Mouse (Mus musculus) brown adipose tissue, adult 24 weeks (tissue): Measurements from ENCODE around the gene Pga5. TPM values are rescaled to one million over a fixed set of nuclear protein-coding genes. Genes with fewer than 3 reads are reported as not detected.

Source experiments
- H3K27ac ChIP-seq: fragments of 200-500 bp; replicated peaks from 2 replicates; pipeline ENCODE4 v1.5.1; 2012; ENCODE audit warnings: low read depth, mild to moderate bottlenecking, low read length
- H3K4me1 ChIP-seq: fragments of 200-500 bp; 2 replicates; pipeline ENCODE4 v1.6.1; 2012; ENCODE audit warnings: low read length, mixed read lengths; ENCODE audit not compliant: control insufficient read depth, insufficient read depth, insufficient read length
- H3K4me3 ChIP-seq: fragments of 200-500 bp; 2 replicates; pipeline ENCODE4 v1.5.1; 2012; ENCODE audit warnings: low read depth, mild to moderate bottlenecking, low read length, moderate library complexity; ENCODE audit not compliant: insufficient read depth
- polyA plus RNA-seq: library from polyadenylated mRNA; stranded (reverse); fragments of >200 nt; gene quantifications from 2 replicates; pipeline ENCODE4 v1.2.4, GENCODE M21; 2012; ENCODE audit not compliant: missing spikeins, insufficient read depth, insufficient read length

The Pga5 gene
- polyA plus RNA-seq, 1 experiment = not detected

DNA sequence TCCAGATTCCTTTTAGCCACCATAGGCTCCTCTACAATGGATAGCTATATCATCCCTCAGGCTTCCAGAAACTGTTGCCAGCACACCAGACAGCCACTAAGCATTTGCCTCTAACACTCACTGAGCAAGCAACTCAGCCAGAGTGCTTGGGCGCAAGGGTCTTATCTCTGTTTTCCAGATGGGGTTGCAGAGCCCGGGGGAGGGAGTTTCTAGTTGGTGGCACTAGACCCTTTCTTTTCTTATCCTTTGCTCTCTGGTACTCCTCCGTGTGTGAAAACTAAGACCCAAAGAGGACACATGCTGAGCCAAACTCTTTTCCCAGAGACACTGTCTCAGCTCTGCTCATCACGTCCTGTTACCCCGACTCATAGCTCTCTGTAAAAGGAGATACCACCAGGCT is 16.5 kb downstream of the Pga5 start:
- Histone ChIP-seq H3K27ac (no peak overlapping the region), H3K4me1 (no peaks in the 10 kb centered on the region), H3K4me3 (no peak overlapping the region)

DNA sequence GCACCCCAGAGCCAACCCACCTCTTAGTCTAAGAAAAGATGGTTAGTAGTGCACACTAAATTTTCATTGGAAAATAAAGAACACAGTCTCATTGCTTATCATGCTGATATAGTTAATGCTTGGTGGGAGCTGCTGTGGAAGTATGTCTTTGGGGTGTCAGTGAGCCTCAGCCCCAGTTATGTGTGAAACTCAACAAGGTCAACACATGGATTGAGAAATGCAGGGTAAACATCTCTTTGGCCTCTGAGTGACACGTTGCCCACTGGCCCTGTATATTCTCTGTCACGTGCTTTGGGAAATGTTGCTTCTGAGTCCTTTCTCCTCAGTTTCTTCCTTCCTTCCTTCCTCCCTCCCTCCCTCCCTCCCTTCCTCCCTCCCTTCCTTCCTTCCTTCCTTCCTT is 19.5 kb downstream of the Pga5 start:
- Histone ChIP-seq H3K4me1 (no peaks in the 10 kb centered on the region), H3K27ac (no peak overlapping the region), H3K4me3 (no peak overlapping the region)

DNA sequence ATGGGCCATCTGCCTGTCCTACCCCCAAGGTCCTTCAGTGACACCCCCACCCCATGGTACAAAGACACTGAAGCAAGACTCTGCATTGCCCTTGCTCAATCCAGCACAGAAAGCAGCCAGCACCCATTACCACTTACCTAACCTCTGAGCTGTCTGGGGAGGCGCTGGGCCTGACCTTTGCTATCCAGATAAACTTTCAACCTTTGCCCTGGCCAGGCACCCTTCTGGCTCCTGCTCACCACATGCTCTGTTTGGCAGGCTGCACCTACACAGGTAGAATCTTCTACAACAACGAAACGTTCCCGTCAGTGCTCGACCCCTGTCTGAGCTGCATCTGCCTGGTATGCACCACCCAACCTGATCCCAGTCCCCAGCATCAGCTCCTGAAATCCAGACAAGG is 20.1 kb downstream of the Pga5 start:
- H3K27ac ChIP-seq = no peak overlapping the region
- H3K4me3 ChIP-seq = no peak overlapping the region
- no peaks in the 10 kb centered on the region for H3K4me1 ChIP-seq

DNA sequence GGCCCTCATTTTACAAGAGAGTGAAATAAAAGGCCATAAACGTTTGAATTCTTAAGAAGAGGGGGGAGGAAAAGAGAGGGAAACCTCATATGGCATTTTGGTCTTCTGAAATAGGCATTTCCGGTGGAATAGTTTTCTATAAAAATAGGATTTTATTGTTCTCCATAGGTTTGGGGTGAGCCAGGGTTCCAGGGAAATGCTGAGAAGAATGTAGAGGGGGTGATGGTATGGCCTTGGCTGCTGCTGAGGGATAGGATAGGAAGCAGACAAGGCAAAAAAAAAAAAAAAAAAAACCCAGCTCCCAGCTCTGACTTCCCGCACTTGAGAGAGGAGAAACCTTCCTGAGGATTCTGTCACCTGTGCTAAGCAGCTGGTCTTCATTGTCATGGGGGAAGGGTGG is 21.8 kb downstream of the Pga5 start:
- H3K27ac ChIP-seq = no peak overlapping the region
- no peak overlapping the region for H3K4me3 ChIP-seq
- no peaks in the 10 kb centered on the region for H3K4me1 ChIP-seq

DNA sequence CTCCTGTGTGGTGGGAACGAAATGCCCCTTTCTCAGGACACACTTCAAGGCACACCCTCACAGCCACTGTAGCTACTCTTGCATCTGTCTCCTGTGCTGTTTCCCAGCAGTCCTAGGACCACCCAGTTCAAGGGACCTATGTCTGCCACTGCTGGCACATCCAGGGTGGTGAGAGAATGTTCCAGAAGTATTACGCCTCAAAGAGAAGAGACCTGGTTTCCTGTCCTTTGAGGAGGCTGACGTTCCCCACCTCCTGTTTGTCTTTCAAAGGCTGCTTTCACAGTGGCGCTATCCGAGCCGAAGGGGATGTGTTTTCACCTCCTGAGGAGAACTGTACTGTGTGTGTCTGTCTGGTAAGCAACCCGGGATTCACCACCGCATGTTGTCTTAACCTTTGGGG is 29.7 kb downstream of the Pga5 start:
- no peaks in the 10 kb centered on the region for H3K4me1 ChIP-seq
- H3K4me3 ChIP-seq = no peak overlapping the region
- H3K27ac ChIP-seq = no peak overlapping the region

DNA sequence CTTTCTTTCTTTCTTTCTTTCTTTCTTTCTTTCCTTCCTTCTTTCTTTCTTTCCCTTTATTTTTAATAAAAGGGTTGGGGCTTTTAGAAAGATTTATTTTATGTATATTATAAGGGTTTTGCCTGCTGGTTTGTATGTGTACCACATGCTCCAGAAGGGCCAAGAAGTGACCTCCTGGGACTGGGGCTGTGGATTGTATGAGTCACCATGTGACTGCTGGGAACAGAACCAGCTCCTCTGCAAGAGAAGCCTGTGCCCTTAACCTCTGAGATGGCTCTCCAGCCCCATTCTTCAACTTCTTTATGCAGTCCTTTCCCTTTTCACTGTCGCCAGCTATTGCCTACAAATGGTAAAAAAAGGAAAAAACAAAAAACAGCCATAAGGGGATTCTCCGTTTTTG is 32.3 kb downstream of the Pga5 start:
- Histone ChIP-seq H3K27ac (no peak overlapping the region), H3K4me1 (no peaks in the 10 kb centered on the region), H3K4me3 (no peak overlapping the region)

DNA sequence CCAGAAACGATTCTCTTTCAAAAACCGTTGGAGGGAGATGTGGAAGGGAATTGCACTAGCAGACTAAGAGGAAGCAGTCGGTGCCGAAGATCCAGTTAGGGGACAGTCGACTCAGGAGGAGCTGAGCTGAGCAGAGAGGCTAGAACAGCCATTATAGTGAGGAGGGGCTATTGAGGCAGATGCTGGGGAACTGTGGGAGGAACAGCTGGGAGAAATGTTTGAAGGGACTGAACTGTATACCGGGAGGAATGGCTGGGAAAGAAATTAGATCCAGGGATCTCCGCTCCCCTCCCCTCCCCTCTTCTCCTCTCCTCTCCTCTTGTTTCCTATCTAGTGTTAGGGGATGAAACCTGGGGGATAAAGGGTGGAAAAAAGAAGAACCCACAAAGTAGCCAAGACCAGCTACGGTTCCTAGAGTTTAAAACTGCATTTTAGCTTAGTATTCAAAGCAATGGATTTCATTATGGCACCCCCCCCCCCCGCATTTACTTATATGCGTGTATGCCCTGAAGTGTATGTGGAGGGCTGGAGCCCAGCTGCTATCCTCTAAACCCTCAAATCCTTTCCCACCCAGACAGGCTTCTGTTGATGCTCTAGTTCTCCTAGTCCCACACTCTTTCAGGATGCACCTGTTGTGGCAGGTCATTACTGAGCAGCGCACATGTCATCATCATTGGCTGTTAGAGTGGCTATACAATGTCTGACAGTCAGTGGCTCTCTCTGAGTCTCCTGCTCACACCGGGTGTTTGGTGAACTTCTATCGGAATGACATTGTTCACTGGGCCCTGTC is 37.1 kb downstream of the Pga5 start:
- Histone ChIP-seq H3K4me1 (no peaks in the 10 kb centered on the region), H3K4me3 (no peak overlapping the region), H3K27ac (no peak overlapping the region)

DNA sequence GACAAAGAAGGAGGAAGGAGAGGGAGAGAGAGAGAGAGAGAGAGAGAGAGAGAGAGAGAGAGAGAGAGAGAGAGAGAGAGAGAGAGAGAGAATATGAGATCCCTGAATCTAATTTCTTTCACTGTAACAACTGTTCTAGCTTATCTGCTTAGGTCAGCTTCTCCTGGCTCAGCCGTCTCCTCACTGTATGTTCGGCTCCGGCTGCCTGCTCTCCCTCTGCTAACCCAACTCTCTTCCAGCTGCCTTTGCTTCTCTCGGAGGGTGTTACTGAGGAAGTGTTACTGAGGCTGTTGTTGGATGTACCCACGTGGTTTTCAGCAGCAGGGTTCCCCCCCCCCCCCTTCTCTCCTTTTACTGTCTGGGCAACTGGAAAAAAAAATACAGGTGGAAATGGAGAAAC is 37.8 kb downstream of the Pga5 start:
- Histone ChIP-seq H3K4me1 (no peaks in the 10 kb centered on the region), H3K27ac (no peak overlapping the region), H3K4me3 (no peak overlapping the region)

DNA sequence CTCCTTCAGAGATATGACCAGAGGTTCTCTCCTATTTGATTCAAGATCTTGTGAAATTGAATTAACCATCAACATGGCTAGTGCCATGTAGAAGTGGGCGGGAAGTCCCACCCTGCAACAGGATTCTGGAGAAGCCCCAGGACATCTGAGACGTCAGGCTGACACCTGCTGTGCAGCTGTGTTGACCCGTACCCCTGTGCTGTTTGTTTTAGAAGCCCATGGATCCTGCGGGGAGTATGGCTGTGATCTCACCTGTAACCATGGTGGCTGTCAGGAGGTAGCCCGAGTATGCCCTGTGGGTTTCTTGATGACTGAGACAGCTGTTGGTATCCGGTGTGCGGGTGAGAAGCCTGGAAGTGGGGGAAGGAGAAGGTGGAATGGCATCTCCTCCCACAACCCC is 40.0 kb downstream of the Pga5 start:
- H3K4me3 ChIP-seq = no peak overlapping the region

DNA sequence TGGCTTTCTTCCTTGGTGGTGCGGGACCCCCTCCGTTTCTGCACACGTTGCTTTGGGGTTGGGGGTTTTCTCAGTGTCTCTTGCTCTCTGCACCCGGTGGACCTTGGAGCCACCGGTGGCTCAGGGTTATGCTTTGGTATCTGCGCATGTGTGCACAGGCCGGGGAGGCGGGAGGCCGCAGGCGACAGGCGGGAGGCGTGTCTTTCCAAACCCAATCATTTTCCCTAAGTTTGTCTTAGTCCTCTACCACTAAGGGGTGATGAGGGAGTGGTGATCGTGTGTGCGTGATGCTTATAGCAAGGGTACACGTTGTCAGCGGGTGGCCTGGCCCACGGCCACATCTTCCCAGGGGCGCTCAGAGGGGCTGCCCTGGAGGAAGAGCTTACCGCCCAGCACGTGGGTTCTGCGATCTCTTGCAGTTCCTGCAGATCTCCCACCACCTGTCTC is 43.0 kb downstream of the Pga5 start:
- Histone ChIP-seq H3K4me3 (peak overlapping the region; percentile 57), H3K27ac (no peak overlapping the region), H3K4me1 (no peaks in the 10 kb centered on the region)

More for the DNA sequence above, 40.0 kb downstream of the Pga5 start:
- Histone ChIP-seq H3K4me1 (no peaks in the 10 kb centered on the region), H3K27ac (no peak overlapping the region)

DNA sequence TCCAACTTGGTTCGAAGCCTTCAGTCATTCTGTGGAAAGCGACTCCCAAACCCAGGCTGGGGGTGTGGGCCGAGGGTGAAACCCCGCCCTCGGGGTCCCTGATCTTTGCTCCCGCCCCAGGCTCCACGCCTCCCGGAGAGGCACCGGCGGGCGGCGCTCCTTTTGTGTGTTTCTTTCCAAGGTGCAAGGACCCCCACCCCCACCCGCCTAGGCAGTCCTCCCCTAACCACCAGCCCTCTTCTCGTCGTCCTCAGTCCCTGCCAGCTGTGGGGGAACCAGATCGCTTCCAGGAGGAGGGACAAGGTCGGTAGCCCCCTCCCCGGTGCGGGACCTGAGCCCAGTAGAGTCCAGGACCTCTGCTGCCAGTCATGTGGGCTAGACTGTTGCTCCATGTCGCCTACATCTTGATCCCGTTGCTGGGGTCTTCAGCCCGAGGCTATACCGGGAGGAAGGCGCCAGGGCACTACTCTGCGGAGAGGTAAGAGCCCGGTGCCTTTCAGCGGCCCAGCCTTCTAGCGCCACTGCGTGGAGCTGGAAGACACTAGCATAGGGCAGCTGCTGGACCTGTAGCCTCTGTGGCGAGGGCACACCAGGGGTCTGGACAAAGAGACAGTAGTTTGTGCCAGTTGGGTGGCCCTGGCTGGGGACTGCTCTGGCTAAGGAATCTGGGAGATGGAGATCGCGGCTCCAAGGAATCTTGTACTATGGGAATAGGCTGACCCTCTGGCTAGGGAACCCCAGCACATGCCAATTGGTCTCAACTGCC is 43.6 kb downstream of the Pga5 start, which contains the start of gene Vwce:
Gene Vwce (plus strand): TSS at position 108 of the 766 bp plus-strand sequence.
- Histone ChIP-seq H3K27ac (no peak within 1 kb of the TSS), H3K4me3 (peak within 1 kb of the TSS; percentile 57), H3K4me1 (no peaks in the 10 kb centered on the region)

Other genes with a start within 250 kb of the Pga5 start
- not detected in 2 replicates for gene Lrrc10b, start 220.6 kb downstream of the Pga5 start, polyA plus RNA-seq
- gene Ppp1r32, start 195.1 kb downstream of the Pga5 start, polyA plus RNA-seq = not detected in 2 replicates
- gene Cpsf7, start 152.8 kb downstream of the Pga5 start, polyA plus RNA-seq = 18.5 and 18.6 TPM in 2 replicates
- 57.1 and 65.5 TPM in 2 replicates for gene Sdhaf2, start 151.9 kb downstream of the Pga5 start, polyA plus RNA-seq
- 11.0 and 15.9 TPM in 2 replicates for gene Tmem216, start 121.8 kb downstream of the Pga5 start, polyA plus RNA-seq
- gene Cyb561a3, start 100.9 kb downstream of the Pga5 start, polyA plus RNA-seq = 7.2 TPM in 2 replicates
- gene Tmem138, start 100.7 kb downstream of the Pga5 start, polyA plus RNA-seq = 5.0 and 6.6 TPM in 2 replicates
- gene Ddb1, start 72.7 kb downstream of the Pga5 start, polyA plus RNA-seq = 89.1 and 92.5 TPM in 2 replicates
- 8.0 and 11.4 TPM in 2 replicates for gene Tkfc, start 72.4 kb downstream of the Pga5 start, polyA plus RNA-seq
- not detected in 2 replicates for gene Vwce, start 43.9 kb downstream of the Pga5 start, polyA plus RNA-seq
- gene Vps37c, start 10.7 kb upstream of the Pga5 start, polyA plus RNA-seq = 8.5 and 10.1 TPM in 2 replicates
- not detected in 2 replicates for gene Cd5, start 60.9 kb upstream of the Pga5 start, polyA plus RNA-seq
- not detected in 2 replicates for gene Cd6, start 152.0 kb upstream of the Pga5 start, polyA plus RNA-seq
- gene Slc15a3, start 161.7 kb upstream of the Pga5 start, polyA plus RNA-seq = 2.1 and 2.4 TPM in 2 replicates
- 1.7 and 2.1 TPM in 2 replicates for gene Tmem132a, start 191.9 kb upstream of the Pga5 start, polyA plus RNA-seq
- 75.1 and 80.3 TPM in 2 replicates for gene Tmem109, start 203.9 kb upstream of the Pga5 start, polyA plus RNA-seq
- 64.9 and 65.6 TPM in 2 replicates for gene Prpf19, start 217.2 kb upstream of the Pga5 start, polyA plus RNA-seq
- gene Zp1, start 242.6 kb upstream of the Pga5 start, polyA plus RNA-seq = not detected in 2 replicates